Mouse (Mus musculus): ENCODE measurements around the gene Gtf2b. TPM values are rescaled to one million over a fixed set of nuclear protein-coding genes. Genes with fewer than 3 reads are reported as not detected.
A peak's percentile ranks its signal among the peaks of the same experiment; 100 is the strongest.

Gtf2b gene
- polyA plus RNA-seq, 1 experiment from 2014 or later: 94.7 TPM

- Histone ChIP-seq H3K9ac (ENCODE audit: low read length) (no peak overlapping the region), H3K4me3 (ENCODE audit: low read depth, low read length) (no peak overlapping the region), H3K9me3 (ENCODE audit: control insufficient read depth, low read length) (no peaks in the 10 kb centered on the region), H3K27me3 (ENCODE audit: control insufficient read depth, insufficient read depth, low read length) (no peaks in the 10 kb centered on the region), H3K27ac (ENCODE audit: low read depth, low read length) (no peak overlapping the region), H3K36me3 (ENCODE audit: control insufficient read depth, insufficient read depth, low read length) (no peaks in the 10 kb centered on the region), H3K4me2 (ENCODE audit: low read depth, low read length, severe bottlenecking) (no peak overlapping the region), H3K4me1 (replicated peaks; ENCODE audit: control insufficient read depth, insufficient read depth, low read length) (no peaks in the 10 kb centered on the region)
- DNase-seq (ENCODE audit: low spot score): no peak
- 88% methylated on average over 16 of the region's 16 CpGs for WGBS
- no peak for ATAC-seq (replicated peaks; ENCODE audit: low FRiP score)
Measured at GRCm38 (mm10) chr3:142749131-142749530, 15.7 kb upstream of the Gtf2b start.

- H3K9ac ChIP-seq (ENCODE audit: low read length): no peak overlapping the region
- ATAC-seq (replicated peaks; ENCODE audit: low FRiP score): no peak
- no peaks in the 10 kb centered on the region for H3K27me3 ChIP-seq (ENCODE audit: control insufficient read depth, insufficient read depth, low read length)
- no peaks in the 10 kb centered on the region for H3K4me1 ChIP-seq (replicated peaks; ENCODE audit: control insufficient read depth, insufficient read depth, low read length)
- DNase-seq (ENCODE audit: low spot score): no peak
- 90% methylated on average over 18 of the region's 18 CpGs for WGBS
- H3K4me2 ChIP-seq (ENCODE audit: low read depth, low read length, severe bottlenecking): no peak overlapping the region
- H3K9me3 ChIP-seq (ENCODE audit: control insufficient read depth, low read length): no peaks in the 10 kb centered on the region
- no peak overlapping the region for H3K27ac ChIP-seq (ENCODE audit: low read depth, low read length)
- no peaks in the 10 kb centered on the region for H3K36me3 ChIP-seq (ENCODE audit: control insufficient read depth, insufficient read depth, low read length)
- H3K4me3 ChIP-seq (ENCODE audit: low read depth, low read length): no peak overlapping the region
Measured at GRCm38 (mm10) chr3:142755132-142755867, 9.5 kb upstream of the Gtf2b start.

GRCm38 (mm10) chr3:142757841-142758240 is 7.0 kb upstream of the Gtf2b start:
- DNase-seq (ENCODE audit: low spot score) (no peak), ATAC-seq (replicated peaks; ENCODE audit: low FRiP score) (no peak)
- WGBS: 72% methylated on average over 12 of the region's 12 CpGs
- no peaks in the 10 kb centered on the region for H3K4me1 ChIP-seq (replicated peaks; ENCODE audit: control insufficient read depth, insufficient read depth, low read length)
- H3K27me3 ChIP-seq (ENCODE audit: control insufficient read depth, insufficient read depth, low read length): no peaks in the 10 kb centered on the region
- no peak overlapping the region for H3K4me2 ChIP-seq (ENCODE audit: low read depth, low read length, severe bottlenecking)
- H3K36me3 ChIP-seq (ENCODE audit: control insufficient read depth, insufficient read depth, low read length): no peaks in the 10 kb centered on the region
- no peak overlapping the region for H3K27ac ChIP-seq (ENCODE audit: low read depth, low read length)
- no peaks in the 10 kb centered on the region for H3K9me3 ChIP-seq (ENCODE audit: control insufficient read depth, low read length)
- H3K9ac ChIP-seq (ENCODE audit: low read length): no peak overlapping the region
- H3K4me3 ChIP-seq (ENCODE audit: low read depth, low read length): no peak overlapping the region

GRCm38 (mm10) chr3:142758593-142758992 is 6.3 kb upstream of the Gtf2b start:
- Histone ChIP-seq H3K27ac (ENCODE audit: low read depth, low read length) (no peak overlapping the region), H3K36me3 (ENCODE audit: control insufficient read depth, insufficient read depth, low read length) (no peaks in the 10 kb centered on the region), H3K4me3 (ENCODE audit: low read depth, low read length) (no peak overlapping the region), H3K9me3 (ENCODE audit: control insufficient read depth, low read length) (no peaks in the 10 kb centered on the region), H3K4me2 (ENCODE audit: low read depth, low read length, severe bottlenecking) (no peak overlapping the region), H3K4me1 (replicated peaks; ENCODE audit: control insufficient read depth, insufficient read depth, low read length) (no peaks in the 10 kb centered on the region), H3K9ac (ENCODE audit: low read length) (no peak overlapping the region), H3K27me3 (ENCODE audit: control insufficient read depth, insufficient read depth, low read length) (no peaks in the 10 kb centered on the region)
- DNase-seq (ENCODE audit: low spot score): no peak
- ATAC-seq (replicated peaks; ENCODE audit: low FRiP score): no peak
- 87% methylated on average over 7 of the region's 7 CpGs for WGBS

- 80% methylated on average over 6 of the region's 6 CpGs for WGBS
- H3K9ac ChIP-seq (ENCODE audit: low read length): no peak overlapping the region
- H3K9me3 ChIP-seq (ENCODE audit: control insufficient read depth, low read length): no peaks in the 10 kb centered on the region
- H3K4me2 ChIP-seq (ENCODE audit: low read depth, low read length, severe bottlenecking): no peak overlapping the region
- no peak overlapping the region for H3K27ac ChIP-seq (ENCODE audit: low read depth, low read length)
- DNase-seq (ENCODE audit: low spot score) (no peak), ATAC-seq (replicated peaks; ENCODE audit: low FRiP score) (no peak)
- H3K27me3 ChIP-seq (ENCODE audit: control insufficient read depth, insufficient read depth, low read length): no peaks in the 10 kb centered on the region
- no peak overlapping the region for H3K4me3 ChIP-seq (ENCODE audit: low read depth, low read length)
- no peaks in the 10 kb centered on the region for H3K36me3 ChIP-seq (ENCODE audit: control insufficient read depth, insufficient read depth, low read length)
- no peaks in the 10 kb centered on the region for H3K4me1 ChIP-seq (replicated peaks; ENCODE audit: control insufficient read depth, insufficient read depth, low read length)
Measured at GRCm38 (mm10) chr3:142760356-142760755, 4.5 kb upstream of the Gtf2b start.

- DNase-seq (ENCODE audit: low spot score): no peak
- H3K27ac ChIP-seq (ENCODE audit: low read depth, low read length): no peak overlapping the region
- 30% methylated on average over 10 of the region's 10 CpGs for WGBS
Measured at GRCm38 (mm10) chr3:142765778-142766165, 927 bp downstream of the Gtf2b start.

GRCm38 (mm10) chr3:142768498-142768897 is 3.7 kb downstream of the Gtf2b start:
- no peak overlapping the region for H3K4me2 ChIP-seq (ENCODE audit: low read depth, low read length, severe bottlenecking)
- H3K9me3 ChIP-seq (ENCODE audit: control insufficient read depth, low read length): no peaks in the 10 kb centered on the region
- DNase-seq (ENCODE audit: low spot score) (no peak), ATAC-seq (replicated peaks; ENCODE audit: low FRiP score) (no peak)
- 95% methylated on average over 6 of the region's 6 CpGs for WGBS
- H3K4me1 ChIP-seq (replicated peaks; ENCODE audit: control insufficient read depth, insufficient read depth, low read length): peaks cover 2% of the 10 kb centered on the region; the same call in 1 of the 2 replicates
- no peak overlapping the region for H3K4me3 ChIP-seq (ENCODE audit: low read depth, low read length)
- no peaks in the 10 kb centered on the region for H3K27me3 ChIP-seq (ENCODE audit: control insufficient read depth, insufficient read depth, low read length)
- no peak overlapping the region for H3K9ac ChIP-seq (ENCODE audit: low read length)
- no peaks in the 10 kb centered on the region; the same call in 1 of the 2 replicates for H3K36me3 ChIP-seq (ENCODE audit: control insufficient read depth, insufficient read depth, low read length)
- H3K27ac ChIP-seq (ENCODE audit: low read depth, low read length): no peak overlapping the region

More at GRCm38 (mm10) chr3:142765778-142766165, 927 bp downstream of the Gtf2b start:
- Histone ChIP-seq H3K9me3 (ENCODE audit: control insufficient read depth, low read length) (no peaks in the 10 kb centered on the region), H3K36me3 (ENCODE audit: control insufficient read depth, insufficient read depth, low read length) (no peaks in the 10 kb centered on the region), H3K4me2 (ENCODE audit: low read depth, low read length, severe bottlenecking) (peak overlapping the region; percentile 52), H3K4me1 (replicated peaks; ENCODE audit: control insufficient read depth, insufficient read depth, low read length) (peaks cover 2% of the 10 kb centered on the region; the same call in 1 of the 2 replicates), H3K4me3 (ENCODE audit: low read depth, low read length) (peak overlapping the region; percentile 80), H3K27me3 (ENCODE audit: control insufficient read depth, insufficient read depth, low read length) (no peaks in the 10 kb centered on the region), H3K9ac (ENCODE audit: low read length) (peak overlapping the region; percentile 95)
- no peak for ATAC-seq (replicated peaks; ENCODE audit: low FRiP score)

GRCm38 (mm10) chr3:142770518-142770917 is 5.7 kb downstream of the Gtf2b start:
- H3K27me3 ChIP-seq (ENCODE audit: control insufficient read depth, insufficient read depth, low read length): no peaks in the 10 kb centered on the region
- H3K9me3 ChIP-seq (ENCODE audit: control insufficient read depth, low read length): no peaks in the 10 kb centered on the region
- H3K4me3 ChIP-seq (ENCODE audit: low read depth, low read length): no peak overlapping the region
- ATAC-seq (replicated peaks; ENCODE audit: low FRiP score) (no peak), DNase-seq (ENCODE audit: low spot score) (no peak)
- H3K36me3 ChIP-seq (ENCODE audit: control insufficient read depth, insufficient read depth, low read length): no peaks in the 10 kb centered on the region; the same call in 1 of the 2 replicates
- no peak overlapping the region for H3K9ac ChIP-seq (ENCODE audit: low read length)
- no peak overlapping the region for H3K4me2 ChIP-seq (ENCODE audit: low read depth, low read length, severe bottlenecking)
- H3K27ac ChIP-seq (ENCODE audit: low read depth, low read length): no peak overlapping the region
- 77% methylated on average over 1 of the region's 1 CpGs for WGBS
- peaks cover 2% of the 10 kb centered on the region; the same call in 1 of the 2 replicates for H3K4me1 ChIP-seq (replicated peaks; ENCODE audit: control insufficient read depth, insufficient read depth, low read length)

Measured in forebrain, embryonic 11.5 days (tissue).